Mouse (Mus musculus) limb, embryonic 10.5 days (tissue): ENCODE measurements around the gene Sf3a3. TPM values are rescaled to one million over a fixed set of nuclear protein-coding genes. Genes with fewer than 3 reads are reported as not detected.

Experiments
- microRNA counts: library from miRNA; unstranded; fragments of <30 nt; microRNA quantifications from one replicate; lab custom pipeline; 2017
- microRNA-seq: library from miRNA; unstranded; fragments of <30 nt; microRNA quantifications from one replicate; pipeline ENCODE4, GENCODE M21; 2017
- polyA plus RNA-seq: library from polyadenylated mRNA; unstranded; fragments of >200 nt; fragmentation: Nextera tagmentation; extraction: Ambion mirVana; gene quantifications from 2 replicates; pipeline ENCODE4 v1.2.1, GENCODE M21; 2016

Sf3a3 gene
- polyA plus RNA-seq, 1 experiment from 2014 or later: 270 TPM

MicroRNAs encoded within 50 kb of the gene (microRNA counts, 519-probe panel; counts per million panel counts)
- microRNA mmu-miR-697 (lab: Ali Mortazavi, UCI) (684 counts per million, percentile 72 among the panel's probes with 10 or more counts), microRNA mmu-miR-698 (lab: Ali Mortazavi, UCI) (684 counts per million, percentile 72 among the panel's probes with 10 or more counts)

Small RNAs within 50 kb of the gene (microRNA-seq; reads per million reads assigned to microRNA genes)
- gene Gm24721: not detected
- gene Mir697: not detected
- not detected for gene Mir698

Other genes with a start within 250 kb of the Sf3a3 start
- gene 3100002H09Rik, start 104.0 kb upstream of the Sf3a3 start, polyA plus RNA-seq: not detected in 2 replicates
- 0.04 and 0.13 TPM in 2 replicates for gene Pou3f1, start 58.0 kb upstream of the Sf3a3 start, polyA plus RNA-seq
- 73.9 and 77.2 TPM in 2 replicates for gene Utp11, start 21.2 kb upstream of the Sf3a3 start, polyA plus RNA-seq
- gene Fhl3, start 14.1 kb upstream of the Sf3a3 start, polyA plus RNA-seq: 7.7 and 10.1 TPM in 2 replicates
- gene Inpp5b, start 27.1 kb downstream of the Sf3a3 start, polyA plus RNA-seq: 22.7 and 22.8 TPM in 2 replicates
- gene Mtf1, start 87.3 kb downstream of the Sf3a3 start, polyA plus RNA-seq: 15.6 and 17.3 TPM in 2 replicates
- 43.7 and 45.7 TPM in 2 replicates for gene Yrdc, start 135.9 kb downstream of the Sf3a3 start, polyA plus RNA-seq
- gene 1110065P20Rik, start 136.4 kb downstream of the Sf3a3 start, polyA plus RNA-seq: 33.5 and 41.6 TPM in 2 replicates
- 0.26 and 0.28 TPM in 2 replicates for gene Maneal, start 147.4 kb downstream of the Sf3a3 start, polyA plus RNA-seq
- gene Epha10, start 166.1 kb downstream of the Sf3a3 start, polyA plus RNA-seq: 0.05 and 0.06 TPM in 2 replicates
- 14.6 and 17.0 TPM in 2 replicates for gene 9930104L06Rik, start 222.3 kb downstream of the Sf3a3 start, polyA plus RNA-seq
- 221 and 226 TPM in 2 replicates for gene Cdca8, start 224.5 kb downstream of the Sf3a3 start, polyA plus RNA-seq